Mouse (Mus musculus) brain, embryonic 18.5 days (tissue): ENCODE data around the gene Tssk1.

Source experiments
- DNase-seq: peaks from one replicate; pipeline ENCODE4 v3.0.0-alpha.2; 2012; ENCODE audit warnings: low read depth, low spot score

The Tssk1 gene

DNA sequence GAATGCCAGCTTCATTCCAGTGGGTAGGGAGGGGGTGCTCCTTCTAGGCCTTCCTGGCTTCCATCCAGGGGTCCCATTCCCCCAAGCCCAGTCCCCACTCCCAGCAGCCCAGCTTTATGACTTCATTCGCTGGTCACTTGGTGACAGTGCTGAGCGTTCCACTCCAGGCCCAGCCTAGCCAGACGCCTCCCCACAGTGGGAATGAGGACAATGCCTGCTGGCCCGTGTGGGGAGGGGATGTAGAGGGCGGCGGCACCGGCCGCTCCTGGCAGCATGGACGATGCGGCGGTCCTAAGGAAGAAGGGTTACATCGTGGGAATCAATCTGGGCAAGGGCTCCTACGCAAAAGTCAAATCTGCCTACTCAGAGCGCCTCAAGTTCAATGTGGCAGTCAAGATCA, 4.4 kb downstream of the Tssk1 start, which contains the start of the genes Dgcr2 and Tssk2:
Gene Dgcr2, minus strand, starts transcription at position 101 of the 400 bp plus-strand sequence.
Gene Tssk2, plus strand, starts transcription at position 176 of the 400 bp plus-strand sequence.
- no peak for DNase-seq

GRCm38 (mm10) chr16:17911052-17911595, 17.1 kb downstream of the Tssk1 start, which contains the start of gene Ess2:
TSS of gene Ess2 (minus strand) at chr16:17911348.
- peak; percentile 95 for DNase-seq

DNA sequence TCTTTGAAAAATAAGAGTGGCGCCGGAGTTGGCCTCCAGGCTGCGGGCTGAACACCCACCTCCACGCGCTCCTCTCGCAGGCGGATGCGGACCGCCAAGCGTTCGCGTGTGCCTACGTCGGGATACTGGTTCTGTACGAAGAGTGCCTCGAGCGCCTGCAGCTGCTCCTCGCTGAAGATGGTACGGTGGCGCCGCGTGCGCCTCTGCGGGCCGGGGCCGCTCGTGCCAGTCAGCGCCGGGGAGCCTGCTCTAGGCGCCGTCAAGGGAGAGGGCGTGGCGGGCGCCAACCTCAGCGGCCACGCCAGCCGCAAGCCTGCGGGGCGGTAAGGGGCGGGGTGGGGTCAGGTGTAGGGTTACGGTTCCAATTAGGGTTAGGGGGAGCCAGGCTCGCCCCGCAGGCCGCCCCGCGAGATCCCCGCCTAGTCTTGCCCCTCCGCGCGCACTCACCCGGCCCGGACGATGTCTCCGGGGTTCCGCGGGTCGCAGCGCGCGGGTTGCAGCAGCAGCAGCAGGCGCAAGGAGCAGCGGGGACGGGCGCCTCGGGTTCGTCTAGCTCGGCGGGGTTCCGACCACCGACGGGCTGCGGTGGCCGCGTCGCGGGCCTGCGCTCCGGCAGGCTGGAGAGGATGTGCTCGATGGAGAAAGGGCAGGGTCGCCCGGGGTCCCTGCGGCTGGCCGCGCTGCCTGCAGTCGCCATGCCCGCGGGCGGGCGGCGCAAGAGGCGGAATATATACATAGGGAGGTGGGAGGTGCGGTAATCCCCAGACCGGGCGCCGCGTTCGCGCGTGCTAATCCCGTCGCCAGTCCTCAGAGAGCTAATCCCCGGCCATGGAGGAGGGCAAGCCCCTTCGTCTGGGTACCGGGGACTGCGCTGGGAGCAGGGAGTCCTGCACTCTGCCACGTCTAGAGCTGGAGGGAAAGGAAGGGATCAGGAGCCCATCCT, 20.6 kb downstream of the Tssk1 start, which contains the start of gene Gsc2:
Gene Gsc2, minus strand, starts transcription at position 753 of the 943 bp plus-strand sequence.
- DNase-seq = no peak

DNA sequence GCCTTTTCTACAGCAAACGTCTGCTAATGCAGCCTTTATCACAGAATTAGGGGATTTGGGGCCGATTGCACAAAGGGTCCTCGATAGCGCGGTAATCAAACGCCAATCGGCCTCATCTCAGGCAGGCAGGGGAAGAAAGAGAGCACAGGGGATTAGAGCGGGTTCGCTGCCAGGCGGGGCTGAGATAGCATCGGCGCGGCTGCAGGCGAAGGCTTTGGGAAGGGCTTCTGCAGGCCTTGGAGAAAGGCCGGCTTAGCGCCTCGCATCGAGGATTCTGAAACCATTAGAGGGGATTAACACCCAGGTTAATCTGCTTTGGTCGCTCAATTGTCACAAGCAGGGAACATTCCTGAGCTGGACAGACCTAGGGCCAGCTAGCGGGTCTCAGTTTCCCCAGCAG, 26.6 kb downstream of the Tssk1 start:
- DNase-seq = no peak

DNA sequence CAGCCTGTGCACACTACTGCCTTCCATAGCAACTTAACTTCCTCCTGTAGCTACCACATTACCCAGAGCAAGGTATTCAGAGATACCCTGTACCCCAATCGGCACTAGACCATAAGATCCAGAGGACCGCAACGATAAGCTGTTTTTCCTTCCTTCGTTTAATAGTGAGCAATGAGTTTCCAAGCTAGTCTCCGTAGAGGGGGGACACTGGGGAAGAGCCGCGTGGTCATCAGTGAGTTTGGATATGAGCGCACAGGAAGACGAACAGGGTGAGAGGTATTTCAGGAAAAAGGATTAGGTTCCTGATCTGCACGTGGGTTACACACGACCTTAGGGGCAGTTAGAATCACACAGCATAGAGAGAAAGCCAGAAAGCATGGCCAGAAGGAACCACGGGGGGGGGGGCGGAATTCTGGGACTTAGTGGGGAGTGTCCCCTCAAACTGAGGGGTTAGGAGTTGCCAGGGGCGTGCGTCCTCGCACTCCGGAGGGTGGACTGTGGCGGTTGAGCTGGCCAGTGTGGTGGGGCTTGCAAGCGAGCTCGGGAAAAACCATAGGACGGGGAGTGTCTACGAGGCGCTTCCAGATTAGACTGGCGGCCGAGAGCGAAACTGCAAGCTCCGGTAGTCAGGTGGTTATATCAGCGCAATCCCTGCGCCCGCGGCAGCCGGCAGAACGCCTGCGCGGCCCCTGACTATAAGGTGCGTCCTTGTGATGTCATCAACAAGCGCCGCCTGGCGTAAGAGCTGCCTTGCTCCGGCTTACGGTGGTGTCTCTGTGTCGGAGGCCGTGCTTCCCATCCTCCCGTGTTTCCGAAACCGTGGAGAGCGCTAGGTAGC, 27.5 kb downstream of the Tssk1 start:
- DNase-seq = peak; percentile 93

DNA sequence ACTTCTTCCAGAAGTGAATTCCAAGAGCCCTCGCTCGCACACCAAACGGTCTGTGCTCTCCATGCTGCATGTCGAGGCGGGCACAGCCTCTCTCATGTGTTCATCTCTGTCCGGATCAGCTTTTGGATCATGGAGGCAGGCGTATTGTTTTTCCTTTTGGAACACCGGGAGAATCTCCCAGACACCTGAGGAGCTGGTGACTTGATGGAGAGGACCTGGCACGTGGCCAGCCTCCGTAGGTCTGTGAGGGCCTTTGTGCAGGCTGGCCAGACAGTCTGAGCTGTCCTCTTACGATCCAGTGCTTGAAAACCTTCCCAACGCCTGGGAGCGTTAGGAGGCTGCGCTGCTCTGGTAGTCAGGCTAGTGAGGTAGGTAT, 28.1 kb downstream of the Tssk1 start:
- DNase-seq = no peak

GRCm38 (mm10) chr16:17927351-17928082, 33.5 kb downstream of the Tssk1 start:
- no peak for DNase-seq

GRCm38 (mm10) chr16:17928087-17928580, 34.1 kb downstream of the Tssk1 start, which contains the start of gene Slc25a1:
TSS of gene Slc25a1 (minus strand) at chr16:17928219.
- no peak for DNase-seq

GRCm38 (mm10) chr16:17928627-17929104, 34.6 kb downstream of the Tssk1 start:
- no peak for DNase-seq

GRCm38 (mm10) chr16:17929211-17929610, 35.2 kb downstream of the Tssk1 start:
- DNase-seq = no peak

DNA sequence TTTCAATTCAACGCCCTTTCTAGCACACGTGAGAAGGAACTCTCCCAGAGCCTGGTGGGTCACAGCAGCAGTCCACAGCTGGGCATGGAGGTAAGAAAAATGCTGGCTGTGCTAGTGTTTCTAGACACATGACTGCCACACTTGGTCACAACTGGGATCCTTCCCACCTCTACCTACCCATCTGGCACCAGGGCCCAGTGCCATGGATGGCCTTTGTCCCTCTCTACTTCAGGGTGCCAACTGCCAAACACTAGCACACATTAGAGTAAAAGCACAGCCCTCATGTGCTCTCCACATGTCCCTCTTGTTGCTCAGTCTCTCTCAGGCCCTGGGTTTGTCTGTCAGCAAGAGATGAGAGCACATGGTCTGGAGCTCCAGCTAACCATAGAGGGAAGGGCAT, 35.6 kb downstream of the Tssk1 start:
- no peak for DNase-seq

GRCm38 (mm10) chr16:17931906-17932460, 38.0 kb downstream of the Tssk1 start:
- no peak for DNase-seq

DNA sequence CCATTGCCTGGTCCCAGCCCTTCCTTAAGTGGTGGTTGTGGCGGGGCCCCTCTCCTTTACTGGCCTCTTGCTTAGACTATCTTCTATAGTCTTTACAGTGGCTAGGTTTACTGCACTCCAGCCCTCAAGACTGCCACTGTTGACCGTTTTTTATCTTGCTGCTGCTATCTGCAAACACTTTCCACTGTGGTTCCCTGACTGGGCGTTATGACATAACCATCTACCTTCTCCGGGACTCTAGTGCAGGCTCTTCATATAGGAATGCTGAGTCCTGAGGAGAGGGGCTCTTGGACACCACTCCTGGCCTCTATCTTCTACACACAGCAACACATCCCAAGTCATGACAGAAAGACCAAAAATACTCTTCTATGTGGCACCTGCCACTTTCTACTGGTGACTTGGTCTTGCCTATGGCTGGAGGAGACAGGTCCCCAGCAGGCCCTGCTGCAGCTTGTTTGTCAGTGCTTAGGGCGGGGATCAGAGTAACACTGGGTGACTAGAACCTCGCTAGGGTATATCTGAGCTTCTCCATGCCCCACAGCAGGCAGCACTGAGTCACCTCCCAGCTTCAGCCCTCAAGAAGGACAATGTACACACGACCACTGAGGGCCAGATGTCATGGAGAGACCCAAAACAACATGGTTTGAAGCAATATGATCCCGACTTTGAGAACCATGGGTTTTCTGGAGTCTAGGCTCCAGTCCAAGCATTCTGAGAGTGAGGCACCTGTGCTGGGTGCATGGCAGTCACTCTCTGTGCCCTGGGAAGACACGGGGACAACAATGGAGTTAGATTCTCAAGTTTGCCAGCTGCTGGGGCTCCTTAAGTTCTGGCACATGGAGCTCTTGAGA, 39.8 kb downstream of the Tssk1 start:
- no peak for DNase-seq

DNA sequence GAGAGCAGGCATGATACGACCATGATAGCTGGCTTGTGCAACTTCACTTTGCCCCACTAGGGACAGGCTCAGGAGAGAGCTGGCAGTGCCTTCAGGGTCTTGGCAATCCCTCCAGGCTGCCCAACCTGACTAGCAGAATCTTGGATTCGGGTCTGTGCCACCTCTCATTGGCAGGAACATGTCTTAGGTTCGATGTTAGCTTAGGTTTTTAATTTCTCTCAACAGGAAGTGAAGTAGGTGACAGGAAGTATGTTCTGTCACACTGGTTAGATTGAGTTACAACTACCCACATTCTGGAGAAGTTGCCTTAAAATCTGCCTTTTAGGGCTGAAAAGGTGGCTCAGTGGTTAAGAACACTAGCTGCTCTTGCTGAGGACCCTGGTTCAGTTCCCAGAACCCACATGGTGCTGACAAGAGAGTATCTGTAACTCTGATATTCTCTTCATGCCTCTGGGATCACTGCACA, 40.5 kb downstream of the Tssk1 start:
- DNase-seq = no peak

GRCm38 (mm10) chr16:17936776-17937175, 42.8 kb downstream of the Tssk1 start:
- DNase-seq = no peak

- DNase-seq = no peak
Measured at GRCm38 (mm10) chr16:17938187-17938586, 44.2 kb downstream of the Tssk1 start.

- DNase-seq = no peak
Measured at GRCm38 (mm10) chr16:17938821-17939220, 44.8 kb downstream of the Tssk1 start.

DNA sequence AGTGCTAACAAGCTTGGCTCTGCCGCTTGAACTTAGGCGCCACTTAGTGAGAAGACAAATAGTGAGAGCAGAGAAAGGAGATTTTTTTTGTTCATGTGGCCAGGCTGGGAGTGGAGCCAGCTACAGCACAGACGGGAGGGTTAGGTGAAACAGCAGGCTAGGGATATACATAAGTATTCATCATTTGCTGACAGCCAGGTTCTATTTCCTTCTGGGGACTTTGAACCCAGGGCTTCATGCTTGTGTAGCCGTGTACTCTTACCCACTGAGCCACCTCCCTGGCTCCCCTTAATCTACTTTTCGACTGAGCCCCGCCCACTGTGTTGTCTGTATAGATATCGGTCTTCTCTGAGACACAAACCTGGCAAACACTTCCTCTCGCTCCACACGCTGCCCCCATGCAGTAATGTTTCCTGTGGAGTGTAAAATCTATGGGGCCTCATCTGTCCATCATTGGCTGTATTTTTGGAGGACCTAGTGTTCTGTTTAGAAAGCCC, 45.3 kb downstream of the Tssk1 start:
- no peak for DNase-seq

GRCm38 (mm10) chr16:17943466-17943865, 49.4 kb downstream of the Tssk1 start:
- no peak for DNase-seq
